Mouse (Mus musculus) forebrain, embryonic 12.5 days (tissue): ENCODE data around the gene Rin3. TPM values are rescaled to one million over a fixed set of nuclear protein-coding genes. Genes with fewer than 3 reads are reported as not detected.

Experiments
- ATAC-seq: fragments of 200-750 bp; cut with Nextera tagmentation; 2 replicates; pipeline ENCODE4 v1.8.0; 2017; ENCODE audit warnings: moderate TSS enrichment; ENCODE audit not compliant: low FRiP score
- H3K27ac ChIP-seq: fragments of 300-500 bp; sonication (generic); 2 replicates; pipeline ENCODE4 v1.5.1; 2016; ENCODE audit warnings: mild to moderate bottlenecking
- H3K27me3 ChIP-seq: fragments of 300-500 bp; sonication (generic); 2 replicates; pipeline ENCODE4 v1.6.1; 2016; ENCODE audit warnings: mild to moderate bottlenecking
- H3K36me3 ChIP-seq: fragments of 300-500 bp; sonication (generic); replicated peaks from 2 replicates; pipeline ENCODE4 v1.6.1; 2016; ENCODE audit warnings: mild to moderate bottlenecking
- H3K4me1 ChIP-seq: fragments of 300-500 bp; sonication (generic); 2 replicates; pipeline ENCODE4 v1.6.1; 2016
- H3K4me2 ChIP-seq: fragments of 300-500 bp; sonication (generic); 2 replicates; pipeline ENCODE4 v1.6.1; 2016; ENCODE audit warnings: mild to moderate bottlenecking, moderate library complexity
- H3K4me3 ChIP-seq: fragments of 300-500 bp; sonication (generic); replicated peaks from 2 replicates; pipeline ENCODE4 v1.5.1; 2016; ENCODE audit warnings: mild to moderate bottlenecking
- H3K9ac ChIP-seq: fragments of 300-500 bp; sonication (generic); 2 replicates; pipeline ENCODE4 v1.6.1; 2016; ENCODE audit warnings: mild to moderate bottlenecking
- H3K9me3 ChIP-seq: fragments of 300-500 bp; sonication (generic); 2 replicates; pipeline ENCODE4 v1.6.1; 2016
- WGBS: fragments of 180-500 bp; shearing (Covaris S2); methylation state at CpG from one replicate; pipeline ENCODE4 v1.1.7; 2016; 5-methylcytosine and 5-hydroxymethylcytosine counted together
- polyA plus RNA-seq: library from polyadenylated mRNA; unstranded; fragments of >200 nt; fragmentation: Nextera tagmentation; extraction: Ambion mirVana; gene quantifications from 2 replicates; pipeline ENCODE4 v1.2.1, GENCODE M21; 2016

Gene Rin3
- polyA plus RNA-seq, result 2.2 and 2.9 TPM in 2 replicates

GRCm38 (mm10) chr12:102282763-102283482 is at the start of gene Rin3:
TSS of gene Rin3 (plus strand) at chr12:102283048.
- H3K27me3 ChIP-seq, result peaks cover 49% of the 10 kb centered on the region
- peak within 1 kb of the TSS; percentile 69 for H3K9ac ChIP-seq
- ATAC-seq, result peak; percentile 72
- no peaks in the 10 kb centered on the region for H3K9me3 ChIP-seq
- WGBS, result 2% methylated on average over 62 of the region's 75 CpGs
- H3K4me1 ChIP-seq, result peaks cover 20% of the 10 kb centered on the region
- no peaks in the 10 kb centered on the region for H3K36me3 ChIP-seq
- H3K4me2 ChIP-seq, result peak within 1 kb of the TSS; percentile 96
- H3K4me3 ChIP-seq, result peak within 1 kb of the TSS; percentile 56
- 0 out of 2 replicates have a peak within 1 kb of the TSS, but pooled peaks have one; percentile 13 for H3K27ac ChIP-seq

GRCm38 (mm10) chr12:102235551-102235950 is 47.3 kb upstream of the Rin3 start:
- Histone ChIP-seq H3K27ac (no peak overlapping the region), H3K9me3 (no peaks in the 10 kb centered on the region), H3K4me2 (no peak overlapping the region), H3K9ac (no peak overlapping the region), H3K27me3 (no peaks in the 10 kb centered on the region), H3K36me3 (no peaks in the 10 kb centered on the region), H3K4me3 (no peak overlapping the region), H3K4me1 (no peaks in the 10 kb centered on the region)
- 69% methylated on average over 3 of the region's 3 CpGs for WGBS
- ATAC-seq, result no peak

GRCm38 (mm10) chr12:102236317-102236716 is 46.5 kb upstream of the Rin3 start:
- Histone ChIP-seq H3K36me3 (no peaks in the 10 kb centered on the region), H3K27ac (no peak overlapping the region), H3K4me3 (no peak overlapping the region), H3K4me1 (no peaks in the 10 kb centered on the region), H3K4me2 (no peak overlapping the region), H3K9ac (no peak overlapping the region), H3K9me3 (no peaks in the 10 kb centered on the region), H3K27me3 (no peaks in the 10 kb centered on the region)
- ATAC-seq, result no peak
- 94% methylated on average over 6 of the region's 6 CpGs for WGBS

GRCm38 (mm10) chr12:102242076-102242722 is 40.6 kb upstream of the Rin3 start:
- no peak for ATAC-seq
- H3K27ac ChIP-seq, result no peak overlapping the region
- H3K4me1 ChIP-seq, result peaks cover 6% of the 10 kb centered on the region; the same call in 1 of the 2 replicates
- H3K4me2 ChIP-seq, result no peak overlapping the region
- no peak overlapping the region for H3K9ac ChIP-seq
- H3K9me3 ChIP-seq, result no peaks in the 10 kb centered on the region
- WGBS, result 60% methylated on average over 6 of the region's 6 CpGs
- no peaks in the 10 kb centered on the region for H3K27me3 ChIP-seq
- no peaks in the 10 kb centered on the region for H3K36me3 ChIP-seq
- H3K4me3 ChIP-seq, result no peak overlapping the region

- Histone ChIP-seq H3K36me3 (no peaks in the 10 kb centered on the region), H3K4me2 (no peak overlapping the region), H3K9me3 (no peaks in the 10 kb centered on the region), H3K27ac (no peak overlapping the region), H3K4me3 (no peak overlapping the region), H3K27me3 (no peaks in the 10 kb centered on the region), H3K9ac (no peak overlapping the region), H3K4me1 (peaks cover 6% of the 10 kb centered on the region; the same call in 1 of the 2 replicates)
- no peak for ATAC-seq
- 71% methylated on average over 1 of the region's 1 CpGs for WGBS
These were observed 38.9 kb upstream of the Rin3 start for GRCm38 (mm10) chr12:102243915-102244314.

- H3K9ac ChIP-seq, result no peak overlapping the region
- no peak overlapping the region for H3K27ac ChIP-seq
- 94% methylated on average over 5 of the region's 5 CpGs for WGBS
- H3K4me3 ChIP-seq, result no peak overlapping the region
- H3K36me3 ChIP-seq, result no peaks in the 10 kb centered on the region
- H3K9me3 ChIP-seq, result no peaks in the 10 kb centered on the region
- H3K4me1 ChIP-seq, result peaks cover 6% of the 10 kb centered on the region; the same call in 1 of the 2 replicates
- no peak overlapping the region for H3K4me2 ChIP-seq
- ATAC-seq, result no peak
- H3K27me3 ChIP-seq, result no peaks in the 10 kb centered on the region
These were observed 36.6 kb upstream of the Rin3 start for GRCm38 (mm10) chr12:102246226-102246625.

- 94% methylated on average over 6 of the region's 6 CpGs for WGBS
- Histone ChIP-seq H3K36me3 (no peaks in the 10 kb centered on the region), H3K9ac (no peak overlapping the region)
These were observed 34.7 kb upstream of the Rin3 start for GRCm38 (mm10) chr12:102248104-102248503.

GRCm38 (mm10) chr12:102250316-102250715 is 32.5 kb upstream of the Rin3 start:
- WGBS, result 85% methylated on average over 4 of the region's 4 CpGs
- no peak for ATAC-seq

More at GRCm38 (mm10) chr12:102248104-102248503, 34.7 kb upstream of the Rin3 start:
- no peak for ATAC-seq
- H3K27ac ChIP-seq, result no peak overlapping the region
- H3K4me1 ChIP-seq, result no peaks in the 10 kb centered on the region
- no peak overlapping the region for H3K4me3 ChIP-seq
- H3K9me3 ChIP-seq, result no peaks in the 10 kb centered on the region
- H3K4me2 ChIP-seq, result no peak overlapping the region
- H3K27me3 ChIP-seq, result no peaks in the 10 kb centered on the region

GRCm38 (mm10) chr12:102251070-102251469 is 31.8 kb upstream of the Rin3 start:
- ATAC-seq, result no peak
- H3K4me2 ChIP-seq, result no peak overlapping the region
- WGBS, result 80% methylated on average over 3 of the region's 3 CpGs

More at GRCm38 (mm10) chr12:102250316-102250715, 32.5 kb upstream of the Rin3 start:
- Histone ChIP-seq H3K4me2 (no peak overlapping the region), H3K36me3 (no peaks in the 10 kb centered on the region), H3K9ac (no peak overlapping the region), H3K9me3 (no peaks in the 10 kb centered on the region), H3K4me3 (no peak overlapping the region), H3K4me1 (no peaks in the 10 kb centered on the region), H3K27me3 (no peaks in the 10 kb centered on the region), H3K27ac (no peak overlapping the region)

GRCm38 (mm10) chr12:102251985-102252384 is 30.9 kb upstream of the Rin3 start:
- H3K4me2 ChIP-seq, result no peak overlapping the region
- no peaks in the 10 kb centered on the region for H3K27me3 ChIP-seq
- no peaks in the 10 kb centered on the region for H3K36me3 ChIP-seq
- H3K9me3 ChIP-seq, result no peaks in the 10 kb centered on the region
- 76% methylated on average over 3 of the region's 3 CpGs for WGBS
- no peak overlapping the region for H3K9ac ChIP-seq
- H3K4me1 ChIP-seq, result no peaks in the 10 kb centered on the region
- no peak overlapping the region for H3K4me3 ChIP-seq
- no peak overlapping the region for H3K27ac ChIP-seq
- no peak for ATAC-seq

More at GRCm38 (mm10) chr12:102251070-102251469, 31.8 kb upstream of the Rin3 start:
- no peak overlapping the region for H3K4me3 ChIP-seq
- H3K4me1 ChIP-seq, result no peaks in the 10 kb centered on the region
- H3K9ac ChIP-seq, result no peak overlapping the region
- no peak overlapping the region for H3K27ac ChIP-seq
- H3K36me3 ChIP-seq, result no peaks in the 10 kb centered on the region
- no peaks in the 10 kb centered on the region for H3K27me3 ChIP-seq
- H3K9me3 ChIP-seq, result no peaks in the 10 kb centered on the region

GRCm38 (mm10) chr12:102252525-102252924 is 30.3 kb upstream of the Rin3 start:
- H3K36me3 ChIP-seq, result no peaks in the 10 kb centered on the region
- ATAC-seq, result no peak
- no peaks in the 10 kb centered on the region for H3K9me3 ChIP-seq
- H3K9ac ChIP-seq, result no peak overlapping the region
- no peak overlapping the region for H3K4me3 ChIP-seq
- no peaks in the 10 kb centered on the region for H3K4me1 ChIP-seq
- no peak overlapping the region for H3K27ac ChIP-seq
- no peak overlapping the region for H3K4me2 ChIP-seq
- H3K27me3 ChIP-seq, result no peaks in the 10 kb centered on the region
- 81% methylated on average over 1 of the region's 1 CpGs for WGBS

GRCm38 (mm10) chr12:102255012-102255411 is 27.8 kb upstream of the Rin3 start:
- Histone ChIP-seq H3K36me3 (no peaks in the 10 kb centered on the region), H3K4me2 (no peak overlapping the region), H3K4me1 (no peaks in the 10 kb centered on the region), H3K27me3 (no peaks in the 10 kb centered on the region), H3K9me3 (no peaks in the 10 kb centered on the region), H3K4me3 (no peak overlapping the region), H3K9ac (no peak overlapping the region), H3K27ac (no peak overlapping the region)
- no peak for ATAC-seq
